Mouse (Mus musculus): ENCODE measurements around the gene Brms1.

DNA sequence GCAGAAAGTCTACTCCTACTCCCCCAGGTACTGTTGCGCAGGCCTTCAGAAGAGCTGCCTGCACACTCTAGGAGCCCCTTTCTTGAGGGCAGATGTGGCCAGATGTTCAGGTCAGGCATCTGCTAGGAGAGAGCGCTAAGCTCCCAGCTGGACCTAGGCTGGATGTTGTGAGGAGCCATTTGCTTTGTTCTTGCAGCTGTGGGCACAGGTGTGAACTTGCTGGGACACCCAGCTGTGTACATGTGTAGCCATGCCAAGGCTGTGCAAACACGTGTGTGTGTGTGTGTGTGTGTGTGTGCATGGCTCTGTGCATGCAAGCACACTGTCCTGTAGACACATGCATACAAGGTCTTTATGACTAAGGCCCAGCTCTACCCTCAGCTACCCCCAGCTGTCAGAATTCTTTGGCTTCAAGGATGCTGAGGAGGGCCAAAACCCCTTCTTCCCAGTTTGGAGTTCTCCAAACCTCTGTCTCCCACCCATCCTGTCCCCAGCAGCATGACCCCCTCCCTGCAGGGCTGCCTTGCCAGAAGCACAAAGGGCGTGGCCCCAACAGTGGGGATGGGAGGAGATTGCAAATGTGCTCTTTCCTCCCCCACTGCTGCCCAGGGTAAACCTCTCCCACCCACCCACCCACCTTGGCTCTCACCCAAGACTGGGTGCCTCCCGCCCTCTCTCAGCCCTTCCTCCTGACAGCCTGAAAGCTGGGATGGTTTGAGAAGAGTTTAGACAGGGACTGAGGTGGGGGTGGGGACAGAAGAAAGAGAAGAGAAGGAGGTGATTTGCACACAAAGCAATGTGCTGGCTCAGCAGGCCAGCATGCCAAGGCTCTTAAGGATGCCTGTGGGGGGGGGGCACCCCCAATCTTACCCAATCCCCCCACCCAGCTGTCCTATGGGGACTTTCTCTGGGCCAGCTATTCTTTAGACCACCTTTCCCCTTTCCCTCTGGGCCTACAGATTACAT, 19.5 kb downstream of the Brms1 start:
- TF ChIP-seq CTCF (IDR thresholded peaks at IDR 0.05; ENCODE audit: low read depth), result no peak
- TF ChIP-seq EP300 (IDR thresholded peaks at IDR 0.05; ENCODE audit: low read depth), result no peak

Data from heart, postnatal 0 days (tissue).